Mouse (Mus musculus): ENCODE measurements around the gene Chrm1.

DNA sequence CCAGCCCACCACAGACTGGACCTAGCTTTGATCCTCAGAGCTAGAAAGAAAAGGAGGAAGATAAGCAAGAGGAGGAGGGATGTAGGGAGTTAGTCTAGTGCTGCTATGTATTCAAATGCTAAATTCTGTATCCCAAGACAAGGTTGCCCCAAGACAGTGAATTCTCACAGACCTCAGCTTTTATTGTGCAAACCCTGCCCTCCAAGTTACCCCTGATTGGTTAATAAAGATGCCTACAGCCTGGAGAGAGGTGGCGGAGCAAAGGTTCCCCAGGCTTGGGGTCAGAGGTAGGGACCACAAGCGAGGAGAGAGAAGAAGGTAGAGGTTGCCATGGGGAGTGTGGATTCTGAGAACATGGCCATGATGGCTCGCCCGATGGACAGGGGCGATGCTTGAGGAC is 29.2 kb downstream of the Chrm1 start:
- TF ChIP-seq CTCF (IDR thresholded peaks at IDR 0.05): no peak
- no peak for TF ChIP-seq EP300 (IDR thresholded peaks at IDR 0.05)

Data from lung, postnatal 0 days (tissue).